Mouse (Mus musculus) brain, embryonic 14.5 days (tissue): ENCODE measurements at regions not wholly inside any gene's neighbourhood (a gene's known extent, or its start where the extent isn't known, plus 50 kb on each side); places are given as distances from the start of the nearest gene placed in this dataset.

Experiments used
- DNase-seq: peaks from one replicate; pipeline ENCODE4 v3.0.0-alpha.2; 2011; ENCODE audit warnings: low read depth
- CTCF ChIP-seq: fragments of 200-500 bp; IDR thresholded peaks from 2 replicates; pipeline ENCODE4 v1.5.1; 2012; ENCODE audit warnings: inconsistent platforms, mild to moderate bottlenecking, moderate library complexity, borderline replicate concordance; ENCODE audit not compliant: insufficient read depth, insufficient read length; ENCODE audit errors: extremely low read depth
- POLR2A ChIP-seq: fragments of 200-500 bp; IDR thresholded peaks from 2 replicates; pipeline ENCODE4 v1.6.1; 2012; ENCODE audit warnings: mild to moderate bottlenecking, inconsistent platforms, borderline replicate concordance; ENCODE audit not compliant: poor library complexity, insufficient read depth, insufficient read length, severe bottlenecking; ENCODE audit errors: extremely low read depth

GRCm38 (mm10) chr4:142392924-142393323, 153.7 kb upstream of the Kazn start:
- TF ChIP-seq POLR2A, result no peak
- TF ChIP-seq CTCF, result peak; percentile 74
- DNase-seq, result peak; percentile 73

- DNase-seq, result peak; percentile 81
- TF ChIP-seq POLR2A, result no peak
- TF ChIP-seq CTCF, result no peak
These were observed 151.5 kb upstream of the Kazn start for GRCm38 (mm10) chr4:142390531-142391195.

GRCm38 (mm10) chr4:142388476-142388875, 149.3 kb upstream of the Kazn start:
- DNase-seq, result no peak
- TF ChIP-seq CTCF, result peak; percentile 42
- no peak for TF ChIP-seq POLR2A

- peak; percentile 68 for DNase-seq
These were observed 142.0 kb upstream of the Kazn start for GRCm38 (mm10) chr4:142381168-142381567.

GRCm38 (mm10) chr4:142378452-142378851, 139.3 kb upstream of the Kazn start:
- peak; percentile 59 for DNase-seq
- TF ChIP-seq POLR2A, result no peak
- no peak for TF ChIP-seq CTCF

More at GRCm38 (mm10) chr4:142381168-142381567, 142.0 kb upstream of the Kazn start:
- TF ChIP-seq POLR2A, result no peak
- no peak for TF ChIP-seq CTCF

GRCm38 (mm10) chr4:142367774-142368173, 128.6 kb upstream of the Kazn start:
- TF ChIP-seq CTCF (no peak), POLR2A (no peak)
- DNase-seq, result no peak

- TF ChIP-seq CTCF (no peak), POLR2A (no peak)
- DNase-seq, result peak; percentile 49
These were observed 122.9 kb upstream of the Kazn start for GRCm38 (mm10) chr4:142362071-142362470.

- no peak for TF ChIP-seq POLR2A
- TF ChIP-seq CTCF, result no peak
- no peak for DNase-seq
These were observed 119.7 kb upstream of the Kazn start for GRCm38 (mm10) chr4:142358866-142359265.

- no peak for TF ChIP-seq POLR2A
- no peak for TF ChIP-seq CTCF
- DNase-seq, result no peak
These were observed 116.2 kb upstream of the Kazn start for GRCm38 (mm10) chr4:142355387-142355786.

GRCm38 (mm10) chr4:142353526-142353925, 114.3 kb upstream of the Kazn start:
- no peak for TF ChIP-seq CTCF
- TF ChIP-seq POLR2A, result no peak
- DNase-seq, result no peak

- no peak for TF ChIP-seq POLR2A
- TF ChIP-seq CTCF, result no peak
- no peak for DNase-seq
These were observed 112.6 kb upstream of the Kazn start for GRCm38 (mm10) chr4:142351831-142352230.

- DNase-seq, result no peak
- TF ChIP-seq POLR2A (no peak), CTCF (no peak)
These were observed 111.8 kb upstream of the Kazn start for GRCm38 (mm10) chr4:142350986-142351385.
